ENCODE assay signal across 20 mouse cellular contexts in the genomic region with DNA sequence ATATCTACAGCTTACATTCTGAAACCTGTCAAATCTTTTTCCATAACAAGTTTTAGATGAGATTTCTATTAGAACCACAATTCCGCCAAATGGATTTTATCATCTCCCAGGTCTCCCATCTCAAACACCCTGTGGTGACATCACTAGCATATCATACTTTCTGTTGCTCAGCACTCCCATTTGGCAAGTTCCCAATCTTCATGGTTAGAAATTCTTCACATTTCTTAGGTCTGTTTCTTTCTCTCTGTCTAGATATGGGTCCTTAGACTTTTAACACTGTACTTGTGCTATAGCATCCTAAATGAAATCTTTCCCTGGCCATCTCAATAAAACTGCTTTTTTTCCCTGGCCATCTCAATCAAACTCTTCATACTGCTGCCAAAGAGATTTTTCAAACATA.
"Had no signal": no experiment of that assay in that cellular context is flagged by ENCODE, and none has a peak within 500 bp of the region (broad histone marks: within the 10 kb centered on the region; RNA-seq: fewer than 3 reads in every experiment).

No protein-coding gene starts in this region.

- H3K27ac ChIP-seq: lung, embryonic 15.5 days; midbrain, embryonic 10.5 days; midbrain, embryonic 12.5 days; neural tube, embryonic 13.5 days; neural tube, embryonic 15.5 days had no signal

- H3K9me3 ChIP-seq: lung, embryonic 15.5 days; midbrain, embryonic 10.5 days; midbrain, embryonic 12.5 days; neural tube, embryonic 13.5 days; neural tube, embryonic 15.5 days had no signal

- H3K4me1 ChIP-seq: lung, embryonic 15.5 days; midbrain, embryonic 10.5 days; midbrain, embryonic 12.5 days; neural tube, embryonic 13.5 days; neural tube, embryonic 15.5 days had no signal

- DNase-seq: lung, adult 18-20 months; lung, postnatal 14 days; lung, postnatal 36 days; midbrain, embryonic 14.5 days; retina, postnatal 1 day; right cerebral cortex, adult 18-20 months; right cerebral cortex, postnatal 25 days; right cerebral cortex, postnatal 4 days; spleen, adult 18-20 months; thymus, adult 18-20 months; thymus, postnatal 14 days; thymus, postnatal 36 days had no signal

- H3K36me3 ChIP-seq: lung, embryonic 15.5 days; midbrain, embryonic 10.5 days; midbrain, embryonic 12.5 days; neural tube, embryonic 13.5 days; neural tube, embryonic 15.5 days had no signal

- H3K4me2 ChIP-seq: lung, embryonic 15.5 days; midbrain, embryonic 12.5 days; neural tube, embryonic 13.5 days; neural tube, embryonic 15.5 days had no signal

- ATAC-seq: lung, postnatal 0 days; midbrain, embryonic 16.5 days had no signal

- H3K27me3 ChIP-seq: lung, embryonic 15.5 days; midbrain, embryonic 12.5 days; neural tube, embryonic 13.5 days; neural tube, embryonic 15.5 days had no signal

- H3K9ac ChIP-seq: lung, embryonic 15.5 days; midbrain, embryonic 12.5 days; neural tube, embryonic 13.5 days; neural tube, embryonic 15.5 days had no signal

- H3K4me3 ChIP-seq: lung, embryonic 15.5 days; midbrain, embryonic 10.5 days; midbrain, embryonic 12.5 days; myocyte; neural tube, embryonic 13.5 days; neural tube, embryonic 15.5 days had no signal
